Mouse (Mus musculus) inflammation-experienced regulatory T-cells, adult 6 months (primary cell): ENCODE measurements around the gene Eef1g. TPM values are rescaled to one million over a fixed set of nuclear protein-coding genes. Genes with fewer than 3 reads are reported as not detected.

Source experiments
- polyA plus RNA-seq, 3 experiments: library from polyadenylated mRNA; unstranded; fragments of 100-300 nt; shearing (Covaris generic); gene quantifications; one replicate each; pipeline ENCODE4 v1.2.1; 2017

The Eef1g gene
- polyA plus RNA-seq, 3 experiments from 2014 or later = 465 to 725 (median 677) TPM

Other genes starting within 250 kb of the Eef1g start
- gene Slc3a2, start 243.7 kb upstream of the Eef1g start, polyA plus RNA-seq = 10 to 100 TPM; 60.5 to 74.4 (median 68.9) TPM
- gene Wdr74, start 231.2 kb upstream of the Eef1g start, polyA plus RNA-seq = 10 to 100 TPM; 38.0 to 71.7 (median 66.5) TPM
- 1 to 10 TPM in 1 of 3 experiments, not detected in 2; 1.8 TPM for gene 1700092M07Rik, start 226.3 kb upstream of the Eef1g start, polyA plus RNA-seq
- gene Stx5a, start 225.6 kb upstream of the Eef1g start, polyA plus RNA-seq = 100 to 1,000 TPM in 2 of 3 experiments, 10 to 100 TPM in 1; 91.6 to 140 (median 134) TPM
- gene Nxf1, start 210.0 kb upstream of the Eef1g start, polyA plus RNA-seq = 100 to 1,000 TPM; 130 to 193 (median 160) TPM
- gene Tmem223, start 196.0 kb upstream of the Eef1g start, polyA plus RNA-seq = 100 to 1,000 TPM in 2 of 3 experiments, 10 to 100 TPM in 1; 96.4 to 128 (median 119) TPM
- gene Tmem179b, start 192.6 kb upstream of the Eef1g start, polyA plus RNA-seq = 100 to 1,000 TPM; 109 to 112 (median 112) TPM
- gene Taf6l, start 180.6 kb upstream of the Eef1g start, polyA plus RNA-seq = 1 to 10 TPM; 4.4 to 6.9 (median 5.9) TPM
- 100 to 1,000 TPM; 186 to 196 (median 191) TPM for gene Polr2g, start 168.5 kb upstream of the Eef1g start, polyA plus RNA-seq
- gene Zbtb3, start 164.5 kb upstream of the Eef1g start, polyA plus RNA-seq = 1 to 10 TPM; 2.1 to 3.0 (median 2.7) TPM
- gene Ttc9c, start 147.7 kb upstream of the Eef1g start, polyA plus RNA-seq = 10 to 100 TPM; 38.6 to 60.1 (median 53.7) TPM
- gene Hnrnpul2, start 147.0 kb upstream of the Eef1g start, polyA plus RNA-seq = 1 to 10 TPM; 5.0 to 8.3 (median 5.9) TPM
- gene AC129217.1, start 137.3 kb upstream of the Eef1g start, polyA plus RNA-seq = not detected
- gene Bscl2, start 129.6 kb upstream of the Eef1g start, polyA plus RNA-seq = 100 to 1,000 TPM in 1 of 3 experiments, 10 to 100 TPM in 2; 81.9 to 106 (median 95.9) TPM
- 1 to 10 TPM in 2 of 3 experiments, under 1 TPM in 1; 0.72 to 3.3 (median 1.6) TPM for gene Gng3, start 127.8 kb upstream of the Eef1g start, polyA plus RNA-seq
- gene Lrrn4cl, start 116.3 kb upstream of the Eef1g start, polyA plus RNA-seq = under 1 TPM in 1 of 3 experiments, not detected in 2; 0.15 TPM
- 10 to 100 TPM; 56.1 to 63.1 (median 57.6) TPM for gene Ubxn1, start 95.5 kb upstream of the Eef1g start, polyA plus RNA-seq
- 10 to 100 TPM; 78.4 to 90.3 (median 89.6) TPM for gene Uqcc3, start 86.1 kb upstream of the Eef1g start, polyA plus RNA-seq
- 100 to 1,000 TPM in 1 of 3 experiments, 10 to 100 TPM in 2; 92.4 to 104 (median 94.7) TPM for gene Lbhd1, start 83.3 kb upstream of the Eef1g start, polyA plus RNA-seq
- gene Gm49403, start 83.1 kb upstream of the Eef1g start, polyA plus RNA-seq = not detected
- 100 to 1,000 TPM; 105 to 125 (median 114) TPM for gene 1810009A15Rik, start 78.2 kb upstream of the Eef1g start, polyA plus RNA-seq
- gene Gm49416, start 78.1 kb upstream of the Eef1g start, polyA plus RNA-seq = 1 to 10 TPM in 1 of 3 experiments, not detected in 2; 1.1 TPM
- 10 to 100 TPM in 2 of 3 experiments, 1 to 10 TPM in 1; 8.5 to 11.9 (median 10.4) TPM for gene Ints5, start 74.0 kb upstream of the Eef1g start, polyA plus RNA-seq
- 10 to 100 TPM; 58.8 to 59.6 (median 59.4) TPM for gene Ganab, start 69.0 kb upstream of the Eef1g start, polyA plus RNA-seq
- 10 to 100 TPM; 11.3 to 26.1 (median 20.0) TPM for gene B3gat3, start 46.7 kb upstream of the Eef1g start, polyA plus RNA-seq
- 10 to 100 TPM in 1 of 3 experiments, 1 to 10 TPM in 2; 3.2 to 22.7 (median 3.4) TPM for gene Rom1, start 37.7 kb upstream of the Eef1g start, polyA plus RNA-seq
- 10 to 100 TPM; 20.3 to 25.7 (median 20.4) TPM for gene Eml3, start 37.5 kb upstream of the Eef1g start, polyA plus RNA-seq
- 10 to 100 TPM; 78.8 to 96.7 (median 81.2) TPM for gene Mta2, start 25.2 kb upstream of the Eef1g start, polyA plus RNA-seq
- gene Tut1, start 13.2 kb upstream of the Eef1g start, polyA plus RNA-seq = 10 to 100 TPM; 17.6 to 38.3 (median 35.3) TPM
- 10 to 100 TPM; 42.4 to 81.3 (median 54.5) TPM for gene Ahnak, start 22.2 kb downstream of the Eef1g start, polyA plus RNA-seq
- not detected for gene Scgb1a1, start 120.9 kb downstream of the Eef1g start, polyA plus RNA-seq
- 10 to 100 TPM; 30.5 to 37.9 (median 36.3) TPM for gene Asrgl1, start 168.6 kb downstream of the Eef1g start, polyA plus RNA-seq